Mouse (Mus musculus) testis, adult 2 months (tissue): Measurements from ENCODE around the gene Cby1. TPM values are rescaled to one million over a fixed set of nuclear protein-coding genes. Genes with fewer than 3 reads are reported as not detected.
"Not testable (repeated sequence)": the region's sequence is repeated elsewhere in the genome, so short reads cannot be mapped to it uniquely, and the experiment has no call there.

Experiments used
- H3K27ac ChIP-seq: fragments of 200-500 bp; 2 replicates; pipeline ENCODE4 v1.5.1; 2012; ENCODE audit warnings: low read depth, low read length; ENCODE audit not compliant: control insufficient read depth, insufficient read depth
- H3K27me3 ChIP-seq: fragments of 200-500 bp; 2 replicates; pipeline ENCODE4 v1.6.1; 2012; ENCODE audit warnings: mild to moderate bottlenecking, low read length, moderate library complexity; ENCODE audit not compliant: control insufficient read depth, insufficient read depth
- H3K36me3 ChIP-seq: fragments of 200-500 bp; 2 replicates; pipeline ENCODE4 v1.6.1; 2012; ENCODE audit warnings: mild to moderate bottlenecking, low read length; ENCODE audit not compliant: control insufficient read depth, insufficient read depth
- H3K4me1 ChIP-seq: fragments of 200-500 bp; 2 replicates; pipeline ENCODE4 v1.6.1; 2012; ENCODE audit warnings: low read length; ENCODE audit not compliant: control insufficient read depth, insufficient read depth
- H3K4me3 ChIP-seq: fragments of 200-500 bp; 2 replicates; pipeline ENCODE4 v1.5.1; 2012; ENCODE audit warnings: low read depth, mild to moderate bottlenecking, low read length, moderate library complexity, mixed read lengths; ENCODE audit not compliant: control insufficient read depth
- CTCF ChIP-seq: fragments of 200-500 bp; IDR thresholded peaks from 2 replicates; pipeline ENCODE4 v1.5.1; 2012; ENCODE audit warnings: low read depth, mild to moderate bottlenecking, inconsistent platforms, low read length, moderate library complexity; ENCODE audit not compliant: control insufficient read depth, insufficient read depth, insufficient replicate concordance
- POLR2A ChIP-seq: fragments of 200-500 bp; IDR thresholded peaks from 2 replicates; pipeline ENCODE4 v1.6.1; 2012; ENCODE audit warnings: low read depth, mild to moderate bottlenecking, inconsistent platforms, low read length, moderate library complexity; ENCODE audit not compliant: control insufficient read depth
- polyA plus RNA-seq: library from polyadenylated mRNA; depleted of rRNA; stranded (reverse); fragments of >200 nt; gene quantifications from 2 replicates; pipeline ENCODE4 v1.2.3, GENCODE M21; 2012

Gene Cby1
- polyA plus RNA-seq, 1 experiment, result 58.1 TPM

DNA sequence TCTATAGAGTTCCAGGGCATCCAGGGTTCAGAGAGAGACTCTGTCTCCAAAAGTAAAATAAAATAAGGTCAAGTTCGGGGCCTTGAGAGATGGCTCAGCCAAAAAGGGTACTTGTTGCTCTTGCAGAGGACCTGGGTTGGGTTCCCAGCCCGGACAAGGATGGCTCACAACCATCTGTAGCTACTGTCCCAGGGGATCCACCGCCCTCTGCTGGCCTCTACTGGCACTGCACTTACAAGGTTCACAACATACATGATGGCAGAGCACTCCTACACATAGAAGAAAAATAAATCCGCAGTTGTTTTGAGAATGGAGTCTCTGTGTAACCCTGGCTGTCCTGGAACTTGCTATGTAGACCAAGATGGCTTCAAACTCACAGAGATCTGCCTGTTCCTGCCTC, 2.9 kb downstream of the Cby1 start:
- Histone ChIP-seq H3K36me3 (peaks cover 2% of the 10 kb centered on the region), H3K27ac (no peak overlapping the region), H3K27me3 (no peaks in the 10 kb centered on the region), H3K4me3 (no peak overlapping the region), H3K4me1 (peaks cover 3% of the 10 kb centered on the region; the same call in 1 of the 2 replicates)
- peak; percentile 77; the same call in 1 of the 2 replicates for TF ChIP-seq CTCF
- no peak for TF ChIP-seq POLR2A

DNA sequence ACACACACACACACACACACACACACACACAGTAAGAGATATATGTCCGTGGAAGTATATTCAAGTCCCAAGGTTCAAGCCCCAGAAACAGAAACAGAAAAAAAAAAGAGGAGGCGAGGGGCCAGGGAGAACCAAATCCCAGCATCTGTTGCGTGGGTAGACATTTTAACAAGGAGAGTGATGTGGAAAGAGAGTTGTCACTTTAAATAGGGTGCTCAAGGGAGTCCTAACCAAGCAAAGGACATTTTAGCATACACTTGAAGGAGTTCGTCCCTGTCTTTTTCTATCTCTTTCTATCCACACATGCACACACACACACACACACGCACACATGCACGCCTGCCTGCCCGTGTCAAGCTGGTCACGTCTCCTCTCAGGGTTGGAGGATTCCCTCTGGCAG, 5.7 kb downstream of the Cby1 start:
- peaks cover 2% of the 10 kb centered on the region for H3K36me3 ChIP-seq
- H3K4me1 ChIP-seq, result peaks cover 1% of the 10 kb centered on the region; the same call in 1 of the 2 replicates
- H3K27me3 ChIP-seq, result no peaks in the 10 kb centered on the region
- no peak overlapping the region for H3K4me3 ChIP-seq
- TF ChIP-seq POLR2A, result no peak
- no peak for TF ChIP-seq CTCF
- no peak overlapping the region for H3K27ac ChIP-seq

DNA sequence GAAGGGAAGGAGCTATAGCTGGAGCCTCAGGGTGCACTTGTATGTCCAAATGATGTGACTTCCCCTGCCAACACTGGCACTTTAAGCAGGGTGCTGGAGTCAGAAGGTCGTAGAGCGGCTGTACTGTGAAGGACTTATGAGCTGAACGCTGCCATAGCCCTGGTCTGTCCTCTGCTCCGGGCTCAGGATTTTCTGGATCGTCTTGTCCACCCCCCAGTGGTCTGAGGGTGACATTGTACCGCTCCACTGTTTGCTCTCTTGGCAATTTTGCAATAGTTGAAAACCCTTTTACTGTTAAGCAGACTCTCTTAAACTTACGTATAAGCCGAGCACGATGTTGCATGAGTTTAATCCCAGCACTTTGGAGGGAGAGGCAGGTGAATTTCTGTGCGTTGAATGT, 10.2 kb downstream of the Cby1 start:
- Histone ChIP-seq H3K4me3 (no peak overlapping the region), H3K36me3 (no peaks in the 10 kb centered on the region; the same call in 1 of the 2 replicates), H3K27me3 (no peaks in the 10 kb centered on the region), H3K27ac (no peak overlapping the region), H3K4me1 (peaks cover 5% of the 10 kb centered on the region)
- TF ChIP-seq CTCF, result 0 out of 2 replicates have a peak, but pooled peaks have one; percentile 13
- TF ChIP-seq POLR2A, result no peak

DNA sequence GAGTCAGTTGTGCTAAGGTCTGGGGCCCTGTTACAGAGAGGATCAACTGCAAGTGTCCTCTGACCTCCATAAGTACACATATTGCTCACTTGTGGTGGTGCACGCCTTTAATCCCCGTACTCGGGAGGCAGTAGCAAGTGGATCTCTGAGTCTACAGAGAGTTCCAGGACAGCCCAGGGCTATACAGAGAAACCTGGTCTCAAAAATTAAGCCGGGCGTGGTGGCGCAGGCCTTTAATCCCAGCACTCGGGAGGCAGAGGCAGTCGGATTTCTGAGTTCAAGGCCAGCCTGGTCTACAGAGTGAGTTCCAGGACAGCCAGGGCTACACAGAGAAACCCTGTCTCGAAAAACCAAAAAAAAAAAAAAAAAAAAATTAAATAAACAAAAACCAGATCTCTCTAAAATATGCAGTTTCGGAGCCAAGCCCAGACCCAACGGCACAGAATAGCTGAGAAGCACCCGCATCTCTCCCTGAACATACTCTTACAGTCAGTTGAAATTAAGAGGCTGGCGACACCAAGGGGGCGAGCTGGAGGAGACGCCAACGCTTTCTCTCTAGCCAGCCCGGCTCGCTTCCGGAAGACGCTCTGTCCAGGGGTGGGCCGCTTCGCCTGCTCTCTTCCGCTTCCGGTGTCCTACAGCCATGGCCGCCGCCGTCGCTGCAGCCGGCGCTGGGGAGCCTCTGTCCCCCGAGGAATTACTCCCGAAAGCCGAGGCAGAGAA, 11.4 kb downstream of the Cby1 start, which contains the start of gene Tomm22:
Gene Tomm22 (plus strand): TSS at position 613 of the 723 bp plus-strand sequence.
- Histone ChIP-seq H3K27ac (peak within 1 kb of the TSS; percentile 86), H3K27me3 (no peaks in the 10 kb centered on the region), H3K36me3 (no peaks in the 10 kb centered on the region; the same call in 1 of the 2 replicates), H3K4me1 (peaks cover 5% of the 10 kb centered on the region), H3K4me3 (peak within 1 kb of the TSS; percentile 93)
- peak; percentile 82 for TF ChIP-seq POLR2A
- TF ChIP-seq CTCF, result peak; percentile 58; the same call in 1 of the 2 replicates

DNA sequence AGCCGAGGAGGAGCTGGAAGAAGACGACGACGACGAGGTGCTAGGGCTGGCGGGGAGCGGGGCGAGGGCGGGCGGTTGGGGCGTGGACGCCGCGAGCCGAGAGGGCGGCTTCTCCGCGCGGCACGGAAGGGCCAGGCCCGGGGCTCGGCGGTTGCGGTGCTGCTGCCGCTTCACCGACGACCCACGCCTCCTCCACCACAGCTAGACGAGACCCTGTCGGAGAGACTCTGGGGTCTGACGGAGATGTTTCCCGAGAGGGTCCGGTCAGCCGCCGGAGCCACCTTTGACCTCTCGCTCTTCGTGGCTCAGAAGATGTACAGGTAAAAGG, 11.9 kb downstream of the Cby1 start:
- TF ChIP-seq POLR2A (no peak), CTCF (no peak)
- Histone ChIP-seq H3K4me1 (peaks cover 5% of the 10 kb centered on the region), H3K4me3 (peak overlapping the region; percentile 93), H3K27me3 (no peaks in the 10 kb centered on the region), H3K27ac (peak overlapping the region; percentile 86), H3K36me3 (no peaks in the 10 kb centered on the region; the same call in 1 of the 2 replicates)

DNA sequence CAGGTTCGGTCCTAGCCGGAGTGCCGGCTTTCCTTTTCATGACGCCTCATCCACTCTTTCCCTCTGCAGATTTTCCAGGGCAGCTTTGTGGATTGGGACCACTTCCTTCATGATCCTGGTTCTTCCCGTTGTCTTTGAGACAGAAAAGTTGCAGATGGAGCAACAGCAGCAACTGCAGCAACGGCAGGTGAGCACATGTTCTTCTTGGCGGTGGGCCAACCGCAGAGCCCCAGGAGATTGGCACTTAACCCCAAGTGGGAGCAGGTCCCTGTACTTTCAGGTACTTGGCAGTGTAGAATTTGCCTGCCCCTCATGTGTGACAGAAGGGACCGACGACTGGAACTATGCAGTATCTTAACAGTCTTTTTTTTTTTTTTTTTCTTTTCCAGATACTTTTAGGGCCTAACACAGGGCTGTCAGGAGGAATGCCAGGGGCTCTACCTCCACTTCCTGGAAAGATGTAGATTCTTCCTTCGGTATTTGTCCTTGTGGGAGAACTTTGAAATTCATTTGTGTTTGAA, 12.9 kb downstream of the Cby1 start:
- peak overlapping the region; percentile 81 for H3K4me3 ChIP-seq
- H3K4me1 ChIP-seq, H3K27me3 ChIP-seq, H3K27ac ChIP-seq, H3K36me3 ChIP-seq: not testable (repeated sequence)

DNA sequence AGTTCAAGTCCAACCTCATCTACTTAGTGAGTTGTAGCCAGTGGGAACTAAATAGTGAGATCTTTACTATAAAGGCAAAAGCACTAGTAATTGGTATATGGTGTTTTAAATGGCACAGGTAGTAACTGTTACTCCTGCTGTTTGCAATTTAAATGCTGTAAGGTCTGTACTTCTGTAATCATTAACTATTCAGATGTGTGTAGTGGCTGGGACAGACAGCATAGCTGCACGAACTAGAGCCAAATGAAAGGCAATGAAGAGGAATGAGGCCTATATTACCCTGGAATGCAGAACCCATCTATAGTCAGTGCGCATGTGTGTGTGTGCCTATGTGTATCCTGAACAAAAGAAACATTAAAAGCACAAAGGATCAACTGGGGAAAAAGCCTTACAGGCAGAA, 18.9 kb downstream of the Cby1 start:
- H3K27ac ChIP-seq, result no peak overlapping the region
- peaks cover 2% of the 10 kb centered on the region; the same call in 1 of the 2 replicates for H3K4me1 ChIP-seq
- no peaks in the 10 kb centered on the region for H3K27me3 ChIP-seq
- H3K4me3 ChIP-seq, result no peak overlapping the region
- no peaks in the 10 kb centered on the region; the same call in 1 of the 2 replicates for H3K36me3 ChIP-seq
- TF ChIP-seq POLR2A (no peak), CTCF (no peak)
